Mouse (Mus musculus) testis, adult 10 weeks (tissue): Measurements from ENCODE around the gene 4930404H24Rik. TPM values are rescaled to one million over a fixed set of nuclear protein-coding genes. Genes with fewer than 3 reads are reported as not detected.

Experiments used
- polyA plus RNA-seq: library from polyadenylated mRNA; stranded (reverse); fragments of 350-450 nt; fragmentation: Illumina TruSeq; extraction: RNeasy Lipid Tissue Mini Kit (QIAGEN cat#74804); gene quantifications from one replicate; pipeline ENCODE4 v1.2.3, GENCODE M21; 2014; ENCODE audit warnings: low read depth, low replicate concordance

The 4930404H24Rik gene
- 4.5 TPM for polyA plus RNA-seq

GRCm38 (mm10) chr2:153492573-153493392 is at the start of gene 4930404H24Rik:
Gene 4930404H24Rik (plus strand): TSS chr2:153492790.

GRCm38 (mm10) chr2:153529931-153530766 is 37.6 kb downstream of the 4930404H24Rik start, which contains the start of gene Nol4l:
Gene Nol4l (minus strand): TSS chr2:153529971.

Other genes starting within 250 kb of the 4930404H24Rik start
- gene Kif3b, start 201.4 kb upstream of the 4930404H24Rik start, polyA plus RNA-seq, result 79.1 TPM
- 39.8 TPM for gene Asxl1, start 147.0 kb upstream of the 4930404H24Rik start, polyA plus RNA-seq
- gene Nol4l, start 37.2 kb downstream of the 4930404H24Rik start, polyA plus RNA-seq, result 73.8 TPM
- 3.4 TPM for gene Commd7, start 140.0 kb downstream of the 4930404H24Rik start, polyA plus RNA-seq
- gene Dnmt3b, start 156.7 kb downstream of the 4930404H24Rik start, polyA plus RNA-seq, result 2.3 TPM
- gene Dnmt3c, start 203.9 kb downstream of the 4930404H24Rik start, polyA plus RNA-seq, result 0.28 TPM
- gene Mapre1, start 248.5 kb downstream of the 4930404H24Rik start, polyA plus RNA-seq, result 246 TPM